Mouse (Mus musculus) MEL (cell line): ENCODE data around the gene Sostdc1. TPM values are rescaled to one million over a fixed set of nuclear protein-coding genes. Genes with fewer than 3 reads are reported as not detected.

Source experiments
- DNase-seq: peaks from one replicate; pipeline ENCODE4 v3.0.0; 2011; ENCODE audit warnings: low read depth, low spot score
- H3K27ac ChIP-seq: 2 replicates; pipeline ENCODE4 v1.5.1; 2012; ENCODE audit warnings: low read depth, mild to moderate bottlenecking, control low read depth, low read length, moderate library complexity; ENCODE audit not compliant: control insufficient read depth
- H3K27me3 ChIP-seq, 2 experiments: fragments of 150-350 bp in 1 of 2; sonication (generic) in 1 of 2; 2 replicates each; pipeline ENCODE4 v1.6.1; 2012; ENCODE audit warnings: low read length in 2 of 2, mild to moderate bottlenecking in 2 of 2, improper control_type of control experiment in 1 of 2, moderate library complexity in 1 of 2; ENCODE audit not compliant: insufficient read depth in 2 of 2, control insufficient read depth in 1 of 2
- H3K36me3 ChIP-seq, 2 experiments: 2 replicates each; pipeline ENCODE4 v1.6.1; 2012 to 2014; ENCODE audit warnings: low read length in 2 of 2, improper control_type of control experiment in 1 of 2, inconsistent platforms in 1 of 2, mild to moderate bottlenecking in 1 of 2; ENCODE audit not compliant: insufficient read depth in 2 of 2, control insufficient read depth in 1 of 2
- H3K4me1 ChIP-seq, 2 experiments: fragments of 150-350 bp in 1 of 2; sonication (generic) in 1 of 2; 2 replicates each; pipeline ENCODE4 v1.6.1; 2012; ENCODE audit warnings: low read length in 2 of 2, improper control_type of control experiment in 1 of 2, mild to moderate bottlenecking in 1 of 2; ENCODE audit not compliant: insufficient read depth in 2 of 2, control insufficient read depth in 1 of 2
- H3K4me3 ChIP-seq, 2 experiments: fragments of 150-350 bp in 1 of 2; sonication (generic) in 1 of 2; 2 replicates each; pipeline ENCODE4 v1.5.1; 2012; ENCODE audit warnings: low read depth in 2 of 2, low read length in 2 of 2, mild to moderate bottlenecking in 2 of 2, moderate library complexity in 2 of 2, control low read depth in 1 of 2, improper control_type of control experiment in 1 of 2; ENCODE audit not compliant: control insufficient read depth in 1 of 2, insufficient read depth in 1 of 2
- H3K79me2 ChIP-seq: 2 replicates; pipeline ENCODE4 v1.6.1; 2012; ENCODE audit warnings: mild to moderate bottlenecking, low read length, moderate library complexity; ENCODE audit not compliant: control insufficient read depth, poor library complexity, insufficient read depth
- H3K9ac ChIP-seq: 2 replicates; pipeline ENCODE4 v1.6.1; 2012; ENCODE audit warnings: low read depth, mild to moderate bottlenecking, control low read depth, low read length, moderate library complexity; ENCODE audit not compliant: control insufficient read depth, poor library complexity, severe bottlenecking
- H3K9me3 ChIP-seq: fragments of 150-350 bp; sonication (generic); replicated peaks from 2 replicates; pipeline ENCODE4 v1.6.1; 2012; ENCODE audit warnings: mild to moderate bottlenecking, low read length, improper control_type of control experiment, moderate library complexity; ENCODE audit not compliant: insufficient read depth
- CHD1 ChIP-seq: IDR thresholded peaks from 2 replicates; pipeline ENCODE4 v1.6.1; 2012; ENCODE audit warnings: low read depth, mild to moderate bottlenecking, inconsistent platforms, low read length, improper control_type of control experiment
- EP300 ChIP-seq, 2 experiments: IDR thresholded peaks; 2 replicates each; pipeline ENCODE4 v1.6.1; 2011; ENCODE audit warnings: improper control_type of control experiment in 2 of 2, low read length in 2 of 2, low read depth in 1 of 2, mild to moderate bottlenecking in 1 of 2
- JUND ChIP-seq: IDR thresholded peaks from 2 replicates; pipeline ENCODE4 v1.6.1; 2011; ENCODE audit warnings: low read depth, mild to moderate bottlenecking, improper control_type of control experiment, low read length
- MAFK ChIP-seq: IDR thresholded peaks from 2 replicates; pipeline ENCODE4 v1.6.1; 2011; ENCODE audit warnings: low read depth, mild to moderate bottlenecking, low read length, improper control_type of control experiment, borderline replicate concordance
- MEF2A ChIP-seq: IDR thresholded peaks from 2 replicates; pipeline ENCODE4 v1.6.1; 2014; ENCODE audit warnings: low read depth, mild to moderate bottlenecking, inconsistent platforms, low read length, improper control_type of control experiment; ENCODE audit not compliant: poor library complexity, insufficient replicate concordance, severe bottlenecking; ENCODE audit errors: extremely low read depth
- MYB ChIP-seq: IDR thresholded peaks from 2 replicates; pipeline ENCODE4 v1.6.1; 2011; ENCODE audit warnings: mild to moderate bottlenecking, low read depth, low read length, improper control_type of control experiment
- NRF1 ChIP-seq: IDR thresholded peaks from 2 replicates; pipeline ENCODE4 v1.6.1; 2014; ENCODE audit warnings: low read depth, mild to moderate bottlenecking, inconsistent platforms, low read length, improper control_type of control experiment, moderate library complexity; ENCODE audit not compliant: poor library complexity, insufficient read depth, severe bottlenecking
- POLR2A ChIP-seq, 2 experiments: IDR thresholded peaks; 2 replicates each; pipeline ENCODE4 v1.6.1; 2011 to 2012; ENCODE audit warnings: low read length in 2 of 2, mild to moderate bottlenecking in 2 of 2, control low read depth in 1 of 2, improper control_type of control experiment in 1 of 2, low read depth in 1 of 2, moderate library complexity in 1 of 2; ENCODE audit not compliant: control insufficient read depth in 1 of 2, insufficient read depth in 1 of 2, poor library complexity in 1 of 2
- POLR2AphosphoS5 ChIP-seq: IDR thresholded peaks from 2 replicates; pipeline ENCODE4 v1.6.1; 2012; ENCODE audit warnings: low read depth, borderline replicate concordance, mild to moderate bottlenecking, inconsistent platforms, low read length, moderate library complexity, mixed read lengths
- RAD21 ChIP-seq: IDR thresholded peaks from 2 replicates; pipeline ENCODE4 v1.6.1; 2011; ENCODE audit warnings: mild to moderate bottlenecking, low read depth, low read length, improper control_type of control experiment
- RCOR1 ChIP-seq: IDR thresholded peaks from 2 replicates; pipeline ENCODE4 v1.6.1; 2012; ENCODE audit warnings: low read depth, mild to moderate bottlenecking, inconsistent platforms, low read length, improper control_type of control experiment
- SIN3A ChIP-seq: IDR thresholded peaks from 2 replicates; pipeline ENCODE4 v1.6.1; 2012; ENCODE audit warnings: low read length, improper control_type of control experiment, inconsistent platforms
- TBP ChIP-seq: IDR thresholded peaks from 2 replicates; pipeline ENCODE4 v1.8.0; 2011; ENCODE audit warnings: low read depth, low read length, improper control_type of control experiment
- ZMIZ1 ChIP-seq: IDR thresholded peaks from 2 replicates; pipeline ENCODE4 v1.6.1; 2012; ENCODE audit warnings: low read depth, mild to moderate bottlenecking, inconsistent platforms, low read length, improper control_type of control experiment, moderate library complexity
- ZNF384 ChIP-seq: IDR thresholded peaks from 2 replicates; pipeline ENCODE4 v1.6.1; 2012; ENCODE audit warnings: low read depth, mild to moderate bottlenecking, inconsistent platforms, low read length, improper control_type of control experiment
- polyA plus RNA-seq, 2 experiments: library from polyadenylated mRNA; stranded (reverse) in 1 of 2; unstranded in 1 of 2; fragments of >175 nt in 1 of 2; fragments of >200 nt in 1 of 2; gene quantifications; 2 replicates each; pipeline versions ENCODE4 v1.2.1 to v1.2.4; 2012; ENCODE audit warnings: low replicate concordance in 2 of 2, low read depth in 1 of 2; ENCODE audit not compliant: insufficient read length in 2 of 2, insufficient read depth in 1 of 2, missing spikeins in 1 of 2
- total RNA-seq: library from RNA; depleted of rRNA; stranded (reverse); fragments of 300-350 nt; gene quantifications from 2 replicates; pipeline ENCODE4 v1.2.3, GENCODE M21; 2012

The Sostdc1 gene
- total and polyA plus RNA-seq, 3 experiments = not detected

- H3K9me3 ChIP-seq = no peaks in the 10 kb centered on the region
- no peak overlapping the region for H3K9ac ChIP-seq
- no peak overlapping the region for H3K4me3 ChIP-seq
- no peaks in the 10 kb centered on the region for H3K4me1 ChIP-seq
- H3K27ac ChIP-seq = no peak overlapping the region
- peaks cover 0 to 2% of the 10 kb centered on the region in 2 experiments; a peak in 1 of 4 replicates for H3K27me3 ChIP-seq
- no peaks in the 10 kb centered on the region for H3K36me3 ChIP-seq
- no peaks in the 10 kb centered on the region for H3K79me2 ChIP-seq
- no peak for TF ChIP-seq NRF1
- no peak for TF ChIP-seq ZMIZ1
- no peak for TF ChIP-seq EP300 (IDR thresholded peaks at IDR 0.05; ENCODE audit: low read depth in 1 of 2, low read length in 2 of 2)
- no peak for TF ChIP-seq RCOR1
- no peak for TF ChIP-seq MYB
- TF ChIP-seq POLR2AphosphoS5 = no peak
- TF ChIP-seq RAD21 = no peak
- TF ChIP-seq JUND = no peak
- TF ChIP-seq MEF2A = no peak
- DNase-seq = no peak
These were observed 3.3 kb downstream of the Sostdc1 start for GRCm38 (mm10) chr12:36317036-36317819.

DNA sequence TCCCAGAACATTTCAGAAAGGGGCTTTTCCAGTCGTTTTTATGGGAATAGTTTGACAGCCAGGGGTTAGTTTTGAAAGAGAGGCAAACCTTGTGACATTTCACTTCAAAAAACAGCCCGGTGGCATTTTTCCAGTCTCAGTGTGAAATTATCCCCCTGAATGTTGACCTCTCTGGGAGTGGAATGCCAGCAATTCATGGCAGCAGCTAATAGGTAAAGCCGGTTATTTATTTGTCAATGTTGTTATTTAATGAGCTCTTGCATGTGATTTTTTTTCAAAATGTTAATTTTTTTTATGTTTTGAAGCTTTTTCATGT lies 3.8 kb downstream of the Sostdc1 start:
- H3K79me2 ChIP-seq = no peaks in the 10 kb centered on the region
- TF ChIP-seq TBP = no peak
- TF ChIP-seq ZNF384 = no peak
- TF ChIP-seq MAFK = no peak
- TF ChIP-seq RAD21 = no peak
- no peak for TF ChIP-seq MYB
- no peak for TF ChIP-seq SIN3A
- TF ChIP-seq NRF1 = no peak
- no peak for TF ChIP-seq CHD1
- no peak for TF ChIP-seq POLR2A (IDR thresholded peaks at IDR 0.05; ENCODE audit: control insufficient read depth in 1 of 2, insufficient read depth in 1 of 2, low read depth in 1 of 2, low read length in 2 of 2, poor library complexity in 1 of 2)
- no peak for TF ChIP-seq JUND
- TF ChIP-seq POLR2AphosphoS5 = no peak
- H3K9me3 ChIP-seq = no peaks in the 10 kb centered on the region
- H3K9ac ChIP-seq = no peak overlapping the region
- no peak overlapping the region for H3K27ac ChIP-seq
- peaks cover 0 to 2% of the 10 kb centered on the region in 2 experiments; a peak in 1 of 4 replicates for H3K27me3 ChIP-seq
- H3K36me3 ChIP-seq = no peaks in the 10 kb centered on the region
- no peak for DNase-seq
- no peaks in the 10 kb centered on the region for H3K4me1 ChIP-seq
- no peak overlapping the region for H3K4me3 ChIP-seq
